Mouse (Mus musculus): ENCODE measurements around the gene F5. TPM values are rescaled to one million over a fixed set of nuclear protein-coding genes. Genes with fewer than 3 reads are reported as not detected.
A peak's percentile ranks its signal among the peaks of the same experiment; 100 is the strongest.
"Not testable (repeated sequence)": the region's sequence is repeated elsewhere in the genome, so short reads cannot be mapped to it uniquely, and the experiment has no call there.

The F5 gene
- polyA plus RNA-seq, 1 experiment from 2014 or later = 0.30 TPM

- Histone ChIP-seq H3K27ac (no peak overlapping the region), H3K27me3 (ENCODE audit: insufficient read depth, poor library complexity, severe bottlenecking) (peaks cover 4% of the 10 kb centered on the region; the same call in 1 of the 2 replicates), H3K9me3 (no peaks in the 10 kb centered on the region), H3K4me1 (replicated peaks) (peaks cover 12% of the 10 kb centered on the region; the same call in 1 of the 2 replicates), H3K36me3 (no peaks in the 10 kb centered on the region), H3K4me3 (no peak overlapping the region)
- no peak for DNase-seq (ENCODE audit: low spot score)
- 89% methylated on average over 6 of the region's 6 CpGs for WGBS
These were observed 63.9 kb downstream of the F5 start for GRCm38 (mm10) chr1:164215540-164215939.

GRCm38 (mm10) chr1:164217791-164218685 is 66.4 kb downstream of the F5 start:
- H3K4me3 ChIP-seq = no peak overlapping the region
- peaks cover 11% of the 10 kb centered on the region for H3K27me3 ChIP-seq (ENCODE audit: insufficient read depth, poor library complexity, severe bottlenecking)
- 39% methylated on average over 15 of the region's 15 CpGs for WGBS
- no peak overlapping the region for H3K27ac ChIP-seq
- H3K9me3 ChIP-seq = no peaks in the 10 kb centered on the region
- DNase-seq (ENCODE audit: low spot score) = no peak
- peaks cover 12% of the 10 kb centered on the region; the same call in 1 of the 2 replicates for H3K4me1 ChIP-seq (replicated peaks)
- H3K36me3 ChIP-seq = no peaks in the 10 kb centered on the region

- no peaks in the 10 kb centered on the region for H3K9me3 ChIP-seq
- H3K36me3 ChIP-seq = no peaks in the 10 kb centered on the region
- DNase-seq (ENCODE audit: low spot score) = no peak
- peaks cover 9% of the 10 kb centered on the region; the same call in 1 of the 2 replicates for H3K4me1 ChIP-seq (replicated peaks)
- 88% methylated on average over 4 of the region's 4 CpGs for WGBS
- peaks cover 17% of the 10 kb centered on the region for H3K27me3 ChIP-seq (ENCODE audit: insufficient read depth, poor library complexity, severe bottlenecking)
- no peak overlapping the region for H3K27ac ChIP-seq
- no peak overlapping the region for H3K4me3 ChIP-seq
These were observed 68.6 kb downstream of the F5 start for GRCm38 (mm10) chr1:164220261-164220660.

GRCm38 (mm10) chr1:164223089-164223488 is 71.5 kb downstream of the F5 start:
- Histone ChIP-seq H3K4me3 (no peak overlapping the region), H3K4me1 (replicated peaks) (peaks cover 2% of the 10 kb centered on the region; the same call in 1 of the 2 replicates), H3K27me3 (ENCODE audit: insufficient read depth, poor library complexity, severe bottlenecking) (peaks cover 17% of the 10 kb centered on the region), H3K27ac (no peak overlapping the region), H3K36me3 (no peaks in the 10 kb centered on the region), H3K9me3 (no peaks in the 10 kb centered on the region)
- DNase-seq (ENCODE audit: low spot score) = no peak

- not testable (repeated sequence) for H3K4me1 ChIP-seq (replicated peaks); H3K27ac ChIP-seq; H3K9me3 ChIP-seq; H3K36me3 ChIP-seq; H3K4me3 ChIP-seq; H3K27me3 ChIP-seq (ENCODE audit: insufficient read depth, poor library complexity, severe bottlenecking); DNase-seq (ENCODE audit: low spot score)
- 83% methylated on average over 3 of the region's 4 CpGs for WGBS
These were observed 80.4 kb downstream of the F5 start for GRCm38 (mm10) chr1:164231937-164232570.

- H3K36me3 ChIP-seq = no peaks in the 10 kb centered on the region
- no peak overlapping the region for H3K27ac ChIP-seq
- no peak for DNase-seq (ENCODE audit: low spot score)
- H3K4me1 ChIP-seq (replicated peaks) = no peaks in the 10 kb centered on the region
- WGBS = 86% methylated on average over 1 of the region's 1 CpGs
- H3K27me3 ChIP-seq (ENCODE audit: insufficient read depth, poor library complexity, severe bottlenecking) = no peaks in the 10 kb centered on the region
- no peak overlapping the region for H3K4me3 ChIP-seq
- no peaks in the 10 kb centered on the region for H3K9me3 ChIP-seq
These were observed 81.8 kb downstream of the F5 start for GRCm38 (mm10) chr1:164233447-164233846.

- Histone ChIP-seq H3K4me3 (no peak overlapping the region), H3K9me3 (no peaks in the 10 kb centered on the region), H3K4me1 (replicated peaks) (no peaks in the 10 kb centered on the region), H3K27me3 (ENCODE audit: insufficient read depth, poor library complexity, severe bottlenecking) (no peaks in the 10 kb centered on the region), H3K36me3 (no peaks in the 10 kb centered on the region), H3K27ac (no peak overlapping the region)
- DNase-seq (ENCODE audit: low spot score) = no peak
- WGBS = 65% methylated on average over 7 of the region's 7 CpGs
These were observed 83.4 kb downstream of the F5 start for GRCm38 (mm10) chr1:164235078-164235477.

GRCm38 (mm10) chr1:164236078-164236477 is 84.4 kb downstream of the F5 start:
- DNase-seq (ENCODE audit: low spot score) = no peak
- no peak overlapping the region for H3K27ac ChIP-seq
- no peaks in the 10 kb centered on the region for H3K36me3 ChIP-seq
- no peaks in the 10 kb centered on the region for H3K4me1 ChIP-seq (replicated peaks)
- no peaks in the 10 kb centered on the region for H3K27me3 ChIP-seq (ENCODE audit: insufficient read depth, poor library complexity, severe bottlenecking)
- no peaks in the 10 kb centered on the region for H3K9me3 ChIP-seq
- no peak overlapping the region for H3K4me3 ChIP-seq
- 74% methylated on average over 7 of the region's 7 CpGs for WGBS

- WGBS = 82% methylated on average over 2 of the region's 2 CpGs
- no peak for DNase-seq (ENCODE audit: low spot score)
- peaks cover 4% of the 10 kb centered on the region for H3K4me1 ChIP-seq (replicated peaks)
- H3K27me3 ChIP-seq (ENCODE audit: insufficient read depth, poor library complexity, severe bottlenecking) = no peaks in the 10 kb centered on the region
- no peak overlapping the region for H3K4me3 ChIP-seq
- H3K27ac ChIP-seq = no peak overlapping the region
- no peaks in the 10 kb centered on the region for H3K9me3 ChIP-seq
- H3K36me3 ChIP-seq = no peaks in the 10 kb centered on the region
These were observed 89.9 kb downstream of the F5 start for GRCm38 (mm10) chr1:164241494-164241893.

GRCm38 (mm10) chr1:164242809-164243208 is 91.2 kb downstream of the F5 start:
- H3K27ac ChIP-seq = no peak overlapping the region
- no peaks in the 10 kb centered on the region for H3K27me3 ChIP-seq (ENCODE audit: insufficient read depth, poor library complexity, severe bottlenecking)
- DNase-seq (ENCODE audit: low spot score) = no peak
- H3K36me3 ChIP-seq = no peaks in the 10 kb centered on the region
- no peaks in the 10 kb centered on the region for H3K9me3 ChIP-seq
- H3K4me3 ChIP-seq = no peak overlapping the region
- peaks cover 15% of the 10 kb centered on the region for H3K4me1 ChIP-seq (replicated peaks)
- 73% methylated on average over 8 of the region's 8 CpGs for WGBS

- Histone ChIP-seq H3K27me3 (ENCODE audit: insufficient read depth, poor library complexity, severe bottlenecking) (peaks cover 19% of the 10 kb centered on the region), H3K9me3 (no peaks in the 10 kb centered on the region), H3K36me3 (no peaks in the 10 kb centered on the region), H3K27ac (peak overlapping the region; percentile 91), H3K4me1 (replicated peaks) (peaks cover 42% of the 10 kb centered on the region), H3K4me3 (peak overlapping the region; percentile 77)
- 31% methylated on average over 8 of the region's 8 CpGs for WGBS
- no peak for DNase-seq (ENCODE audit: low spot score)
These were observed 95.8 kb downstream of the F5 start for GRCm38 (mm10) chr1:164247442-164247841.

- Histone ChIP-seq H3K27me3 (ENCODE audit: insufficient read depth, poor library complexity, severe bottlenecking) (peaks cover 19% of the 10 kb centered on the region), H3K4me3 (peak overlapping the region; percentile 77), H3K4me1 (replicated peaks) (peaks cover 42% of the 10 kb centered on the region), H3K36me3 (no peaks in the 10 kb centered on the region), H3K9me3 (no peaks in the 10 kb centered on the region), H3K27ac (peak overlapping the region; percentile 91)
- DNase-seq (ENCODE audit: low spot score) = peak; percentile 33
- WGBS = 8% methylated on average over 10 of the region's 10 CpGs
These were observed 96.3 kb downstream of the F5 start for GRCm38 (mm10) chr1:164247971-164248370.

All from hindbrain, embryonic 10.5 days (tissue).